Mouse (Mus musculus) MEL-GATA-1-ER (cell line): ENCODE results near the gene Cntnap2.

Experiments
- DNase-seq: peaks from one replicate; pipeline ENCODE4 v3.0.0-alpha.2; 2012; ENCODE audit warnings: low read depth; ENCODE audit errors: extremely low read depth

Cntnap2 gene

DNA sequence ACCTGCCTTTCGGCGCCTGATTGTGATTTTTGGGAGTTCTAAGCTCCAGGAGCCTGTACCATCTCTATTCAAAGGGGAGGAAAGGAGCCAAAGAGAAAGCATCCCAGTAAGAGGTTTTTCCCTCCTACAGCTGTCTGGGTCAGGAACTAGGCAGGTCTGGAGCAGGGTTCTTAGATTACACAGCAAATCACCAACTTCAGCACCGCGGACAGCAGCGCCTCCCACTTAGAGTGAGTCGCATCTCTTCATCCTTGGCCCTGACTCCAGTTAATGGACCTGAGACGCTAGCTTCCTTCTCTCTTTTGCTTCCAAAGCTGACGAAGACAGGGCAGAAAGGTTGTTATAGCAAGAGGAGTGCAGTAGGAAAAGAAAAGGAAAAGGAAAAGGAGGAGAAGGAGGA lies at the start of gene Cntnap2:
Gene Cntnap2, plus strand, starts transcription at position 267 of the 400 bp plus-strand sequence.
- no peak for DNase-seq

GRCm38 (mm10) chr6:45026011-45026682 lies 33.0 kb upstream of the Cntnap2 start:
- DNase-seq, result peak; percentile 29

GRCm38 (mm10) chr6:45039454-45039853 lies 19.7 kb upstream of the Cntnap2 start:
- no peak for DNase-seq

DNA sequence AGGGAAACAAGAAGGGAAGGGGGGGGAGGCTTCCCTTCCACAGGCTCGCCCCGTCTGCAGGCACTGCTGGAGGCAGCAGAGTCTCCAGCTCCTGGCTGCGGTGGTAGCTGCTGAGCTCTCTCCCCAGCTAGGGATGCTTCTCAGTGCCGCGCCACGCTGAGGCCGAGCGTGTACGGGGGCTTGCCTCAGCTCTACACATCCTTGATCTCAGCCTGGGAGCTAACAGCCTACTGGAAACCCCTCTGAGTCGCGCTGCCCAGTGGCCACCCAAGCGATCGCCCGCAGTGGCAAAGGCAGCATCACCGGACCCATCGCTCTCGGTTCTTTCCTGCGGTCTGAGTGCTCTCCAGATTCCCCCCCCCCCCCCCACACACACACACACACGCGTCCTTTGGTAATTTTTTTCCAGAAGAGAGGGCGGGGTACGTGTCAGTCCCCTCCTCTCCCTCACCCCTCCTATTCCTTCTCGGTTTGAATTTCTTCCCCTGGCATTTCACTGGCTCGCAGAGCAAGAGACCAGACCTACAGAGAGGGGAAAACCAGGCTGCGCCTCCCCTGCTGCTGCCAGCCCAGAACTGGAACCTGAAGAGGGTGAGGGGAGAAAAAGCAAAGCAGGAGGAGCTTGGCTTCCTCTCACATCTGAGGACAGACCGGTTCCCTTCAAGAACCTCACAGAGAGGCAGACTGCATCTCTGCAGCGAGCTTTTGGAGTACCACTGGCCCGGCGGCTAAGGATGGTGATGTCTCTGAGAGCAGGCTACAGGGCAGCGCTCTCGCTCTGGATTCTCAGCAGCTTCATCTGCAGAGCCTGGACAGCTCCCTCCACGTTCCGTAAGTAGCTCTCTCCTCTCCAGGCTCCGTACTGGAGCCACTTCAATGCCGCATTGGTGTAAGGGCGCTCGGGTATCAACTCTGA lies 657 bp downstream of the Cntnap2 start:
- DNase-seq, result no peak

DNA sequence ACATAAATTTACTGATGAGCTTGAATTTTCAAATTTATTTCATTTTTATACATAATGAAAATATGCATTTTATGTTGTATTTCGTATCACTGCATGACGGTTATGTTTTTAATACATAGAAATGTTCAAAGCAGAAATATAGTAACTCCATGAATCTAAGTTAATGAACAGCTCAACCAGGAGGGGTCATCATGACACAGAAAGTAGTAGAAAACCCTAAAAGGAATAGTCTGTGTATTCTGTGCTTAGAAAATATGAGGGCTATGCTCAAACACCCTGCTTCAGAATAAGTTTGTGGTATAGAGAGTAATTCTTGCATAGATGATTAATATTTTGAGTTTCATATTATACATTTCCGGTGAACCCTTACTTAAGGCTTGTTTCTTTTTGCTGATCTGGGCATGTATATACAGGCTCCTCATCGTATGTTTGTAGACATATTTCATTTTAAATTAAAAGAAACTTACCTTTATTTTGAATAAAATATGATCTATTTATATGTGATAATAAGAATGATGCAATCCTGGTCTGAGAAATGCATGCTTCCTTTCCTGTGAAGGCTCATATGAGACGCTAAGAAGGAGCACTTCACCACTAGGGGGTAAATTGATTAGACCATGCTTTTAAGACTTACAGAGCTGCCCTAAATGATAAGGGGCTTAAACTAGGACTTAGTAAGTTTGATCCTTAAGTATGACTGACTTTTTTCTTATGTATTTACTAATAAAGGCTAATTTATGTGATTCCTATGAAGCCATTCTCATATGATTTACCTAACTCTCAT lies 3.2 kb downstream of the Cntnap2 start:
- no peak for DNase-seq

DNA sequence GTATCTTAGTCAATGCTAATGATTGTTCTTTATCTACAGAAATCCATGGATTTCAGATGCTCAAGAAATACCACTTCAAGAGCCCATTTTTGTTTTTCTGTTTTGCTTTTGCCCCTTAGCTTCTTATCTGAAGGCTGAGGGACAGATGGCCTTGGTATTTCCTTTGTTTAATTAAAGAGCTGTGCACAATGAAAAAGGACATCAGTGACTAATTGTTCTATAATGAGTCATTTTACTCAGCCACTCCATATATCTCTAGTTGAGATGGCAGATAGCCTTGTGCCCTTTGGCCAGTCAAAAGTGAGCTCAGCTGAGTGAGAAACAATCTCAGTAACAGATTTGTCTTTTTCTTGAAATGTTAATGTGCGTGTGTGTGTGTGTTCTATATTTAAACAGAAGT lies 29.1 kb downstream of the Cntnap2 start:
- no peak for DNase-seq

DNA sequence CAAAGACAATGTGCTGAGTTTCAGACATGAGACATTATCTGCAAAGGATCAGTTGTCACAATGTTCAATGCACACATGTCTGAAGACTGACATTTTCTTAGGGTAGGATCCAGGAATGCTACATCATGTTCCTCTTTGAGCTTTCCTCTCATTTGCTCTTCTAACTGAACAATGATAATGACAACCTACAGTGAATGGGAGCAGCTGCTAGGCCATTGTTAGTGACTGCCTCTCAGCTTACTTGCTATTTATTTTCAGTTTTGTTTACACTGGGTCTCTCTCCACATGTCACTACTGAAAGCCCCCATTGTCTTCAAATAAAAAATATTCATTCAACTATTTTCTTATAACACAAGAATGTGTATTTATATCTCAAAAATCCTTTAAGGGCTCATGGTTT lies 54.5 kb downstream of the Cntnap2 start:
- DNase-seq, result no peak

DNA sequence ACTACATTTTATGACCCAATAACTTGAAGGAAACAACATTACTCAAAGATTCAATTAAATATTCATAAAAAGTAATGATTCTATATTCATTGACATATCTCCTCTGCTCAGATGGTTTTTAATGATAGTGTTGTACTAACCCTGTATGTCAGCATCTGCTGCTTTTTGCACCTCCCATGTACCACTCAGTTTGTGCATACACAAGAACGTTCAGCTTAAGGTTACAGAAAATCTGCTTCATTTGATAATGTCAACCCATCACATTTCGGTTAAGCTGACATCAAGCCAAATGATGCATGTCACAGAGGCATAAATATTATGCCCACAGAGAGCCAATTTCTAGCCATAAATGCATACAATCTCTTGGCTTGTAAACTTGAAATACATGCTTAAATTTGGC lies 85.7 kb downstream of the Cntnap2 start:
- no peak for DNase-seq

DNA sequence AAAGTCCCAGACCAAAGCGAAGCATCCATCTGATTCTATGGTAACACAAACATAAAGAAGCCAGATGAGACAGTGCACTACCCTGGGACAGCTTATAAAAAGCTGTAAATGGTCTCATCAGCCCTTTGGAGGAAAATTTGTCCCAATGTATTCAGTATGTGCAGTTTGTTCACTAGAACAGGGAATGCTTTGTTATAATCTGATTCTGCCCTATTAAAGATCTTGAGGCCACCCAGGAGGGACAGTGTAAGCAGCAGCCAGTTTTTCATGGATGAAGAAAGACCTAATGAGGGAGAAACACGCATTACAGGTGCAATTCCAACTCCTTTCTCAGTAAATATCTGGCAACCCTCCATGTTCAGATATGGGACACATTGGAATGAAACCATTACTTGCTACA lies 145.9 kb downstream of the Cntnap2 start:
- DNase-seq, result no peak

DNA sequence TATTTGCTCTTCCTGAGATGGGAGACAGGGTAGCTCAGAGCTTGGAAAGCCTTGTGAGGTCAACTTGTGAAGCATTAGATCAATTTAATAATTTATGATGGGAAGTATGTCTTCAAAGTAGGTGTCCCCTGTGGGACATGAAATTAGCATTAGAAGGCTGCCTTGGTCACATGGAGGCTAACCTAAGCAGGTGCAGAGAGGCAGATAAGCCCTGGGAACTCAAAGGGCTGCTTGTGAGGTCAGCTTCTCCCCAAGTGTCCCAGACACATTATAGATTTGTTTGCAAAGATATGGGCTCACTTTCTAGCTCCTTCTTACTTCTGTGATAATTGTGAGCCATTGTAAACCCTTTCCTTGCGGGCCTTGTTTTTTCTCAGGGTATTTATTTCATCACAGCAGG lies 155.2 kb downstream of the Cntnap2 start:
- no peak for DNase-seq

DNA sequence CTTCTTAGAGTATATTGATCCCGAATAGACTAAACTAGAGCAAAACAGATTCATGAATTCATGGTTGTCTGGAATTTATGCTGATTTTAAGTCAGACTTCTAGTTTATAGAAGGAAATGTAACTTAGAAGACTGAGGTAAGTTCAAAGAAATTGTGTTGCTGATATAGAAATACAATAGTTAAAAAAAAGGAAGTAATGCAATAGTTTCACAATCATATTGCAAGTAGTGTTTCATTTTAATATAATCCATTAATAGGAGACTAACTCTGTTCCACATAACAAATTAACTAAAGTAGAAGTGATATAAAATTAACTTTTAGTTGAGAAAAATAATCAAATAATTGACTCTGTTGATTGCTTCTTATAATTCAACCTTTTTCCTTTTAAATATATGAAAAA lies 169.8 kb downstream of the Cntnap2 start:
- no peak for DNase-seq

GRCm38 (mm10) chr6:45232571-45232970 lies 173.4 kb downstream of the Cntnap2 start:
- DNase-seq, result no peak

DNA sequence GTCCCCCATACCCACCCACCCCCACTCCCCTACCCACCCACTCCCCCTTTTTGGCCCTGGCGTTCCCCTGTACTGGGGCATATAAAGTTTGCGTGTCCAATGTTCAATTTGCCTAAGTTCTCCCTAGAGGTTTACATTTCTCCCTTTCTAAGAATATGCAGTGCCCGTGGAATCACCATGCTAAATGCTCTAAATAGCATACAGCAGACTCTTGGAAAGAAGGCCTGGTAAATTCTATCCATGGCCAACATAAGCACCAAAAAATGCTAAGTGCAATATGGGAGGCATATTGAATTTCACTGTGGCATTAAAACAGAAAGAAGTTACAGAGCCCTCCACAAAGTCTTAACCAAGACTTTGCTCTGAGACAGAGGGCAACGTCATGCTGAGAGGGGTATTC lies 177.4 kb downstream of the Cntnap2 start:
- DNase-seq, result no peak

DNA sequence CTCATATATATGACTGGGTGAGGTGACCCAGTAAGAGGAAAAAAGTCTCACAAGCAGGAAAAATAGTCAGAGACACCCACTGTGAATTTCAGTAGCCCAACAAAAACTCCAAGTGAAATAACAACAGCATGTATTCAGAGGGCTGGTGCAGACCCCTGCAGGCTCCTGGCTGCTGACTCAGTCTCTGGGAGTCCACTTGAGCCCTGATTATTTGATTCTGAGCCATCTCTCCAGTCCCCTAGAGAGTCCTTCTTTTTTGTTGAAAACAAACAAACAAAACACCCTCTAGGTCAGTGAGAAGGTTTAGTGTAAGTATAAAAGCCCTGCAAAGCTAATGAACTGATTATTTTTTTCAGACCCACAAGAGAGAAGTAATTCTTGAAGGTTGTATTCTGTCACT lies 179.0 kb downstream of the Cntnap2 start:
- DNase-seq, result no peak

DNA sequence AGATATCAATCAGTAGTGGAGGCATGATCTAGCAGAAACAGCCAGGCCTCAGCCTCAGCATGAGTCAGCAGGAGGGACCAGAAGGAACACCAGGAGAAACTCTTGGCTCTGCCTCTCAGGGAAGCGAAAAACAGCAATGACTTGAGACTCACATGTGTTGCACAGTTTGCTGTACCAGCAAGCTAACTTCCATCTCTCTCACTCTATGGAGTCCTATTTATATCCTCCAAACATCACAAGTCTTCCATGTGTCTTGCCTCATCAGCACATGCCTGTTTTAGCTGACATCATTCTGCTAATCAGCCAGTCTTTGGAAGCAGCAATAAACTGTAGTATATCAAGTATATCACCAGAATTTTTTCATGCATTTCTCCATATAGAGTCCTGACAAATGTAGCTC lies 182.1 kb downstream of the Cntnap2 start:
- DNase-seq, result no peak

- DNase-seq, result no peak
Measured at GRCm38 (mm10) chr6:45244680-45245079, 185.5 kb downstream of the Cntnap2 start.

- DNase-seq, result no peak
Measured at GRCm38 (mm10) chr6:45258047-45258446, 198.9 kb downstream of the Cntnap2 start.

DNA sequence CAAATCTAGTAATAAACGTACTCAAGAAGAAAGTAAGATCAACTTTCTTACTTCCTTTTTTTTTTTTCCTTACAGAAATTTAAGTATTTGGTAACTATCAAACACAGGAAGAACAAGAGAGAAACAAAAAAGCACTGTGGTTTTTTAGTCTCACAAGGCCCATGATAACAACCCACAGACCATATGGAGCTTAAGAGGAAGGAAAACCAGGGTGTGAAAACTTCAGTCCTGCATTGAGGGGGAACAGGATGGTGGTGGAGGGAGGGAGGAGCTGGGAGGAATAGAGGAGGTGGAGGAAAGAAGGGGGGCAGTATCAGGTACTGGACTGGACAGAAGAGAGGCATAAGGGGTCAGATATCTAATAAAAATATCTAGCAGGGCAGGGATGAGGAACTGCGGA lies 212.4 kb downstream of the Cntnap2 start:
- peak; percentile 71 for DNase-seq

- no peak for DNase-seq
Measured at GRCm38 (mm10) chr6:45273259-45273775, 214.2 kb downstream of the Cntnap2 start.

DNA sequence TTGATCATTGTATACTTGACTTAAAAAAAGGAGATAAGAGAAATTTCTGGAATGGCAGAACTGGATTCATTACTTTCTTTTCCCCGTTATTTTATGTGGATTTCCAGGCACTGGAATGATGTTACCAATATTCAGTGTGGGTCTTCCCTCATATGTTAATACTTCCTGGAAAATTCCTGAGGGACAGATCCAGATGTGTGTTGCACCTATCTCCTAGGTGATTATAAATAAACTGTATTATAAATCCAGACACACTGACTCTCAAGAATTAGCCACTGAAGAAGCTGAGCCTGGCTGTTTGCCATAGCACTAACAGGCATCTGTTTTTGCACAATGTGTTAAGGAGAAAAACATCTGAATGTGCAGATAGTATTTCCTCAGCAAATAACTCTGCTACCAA lies 231.0 kb downstream of the Cntnap2 start:
- no peak for DNase-seq

- no peak for DNase-seq
Measured at GRCm38 (mm10) chr6:45317455-45317854, 258.3 kb downstream of the Cntnap2 start.

- DNase-seq, result peak; percentile 4
Measured at GRCm38 (mm10) chr6:45323505-45323904, 264.3 kb downstream of the Cntnap2 start.
